14 mouse cellular contexts compared by ENCODE assay signal in the genomic region with DNA sequence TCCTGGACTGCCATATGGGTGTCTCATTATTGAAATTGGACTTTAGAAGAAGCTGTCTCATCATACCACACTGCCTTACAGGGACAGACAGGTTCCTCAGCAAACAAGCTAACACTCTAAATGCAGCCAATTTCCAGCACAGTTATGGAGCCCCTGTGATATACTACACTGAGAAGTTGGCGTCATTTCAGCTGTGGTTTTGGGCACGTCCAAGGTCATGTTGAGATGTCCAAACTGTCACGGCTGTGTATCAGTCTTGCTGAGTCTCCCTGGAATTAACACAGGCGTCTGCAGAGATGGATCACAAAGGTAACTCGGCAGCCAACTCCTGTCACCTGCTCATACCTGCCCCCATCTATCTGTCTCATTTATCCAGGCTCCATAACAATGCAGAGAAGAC.
A peak's percentile ranks its signal among the peaks of the same experiment; 100 is the strongest.
DNase-seq lines count a peak whose midpoint lies in the region.
"Had no signal": no experiment of that assay in that cellular context is flagged by ENCODE, and none has a peak within 500 bp of the region (broad histone marks: within the 10 kb centered on the region; RNA-seq: fewer than 3 reads in every experiment).

No protein-coding gene starts in this region.

- intact Hi-C loops in heart, postnatal 10 days (cut with DNase I): no loop called here

- DNase-seq in adrenal gland, adult (ENCODE audit: inconsistent age in 2 of 2, low spot score in 1 of 2): peak; percentile 4 to 30
- DNase-seq in adrenal gland, postnatal 14 days: no peak
- peak; percentile 10 to 13 for DNase-seq in adrenal gland, postnatal 36 days
- DNase-seq in adrenal gland, adult 18-20 months (ENCODE audit: low spot score in 2 of 2): no peak
- peak; percentile 47 for DNase-seq in cerebellum, adult 9-11 months
- DNase-seq in cerebellum, adult 11 months: no peak
- peak; percentile 49 for DNase-seq in heart, adult 11 months
- DNase-seq in heart, postnatal 10 days: no peak
- DNase-seq: adrenal gland, adult 8-10 months; gastrocnemius, postnatal 10 days; gastrocnemius, postnatal 36 days; heart, postnatal 36 days; kidney, adult 11 months; kidney, adult 8-10 months had no signal

Comparison
In these comparisons a context has a peak if more than half of its experiments do, and no peak if none do; other contexts are left out.
1. DNase-seq: peak in adrenal gland, adult (2 of 2), adrenal gland, postnatal 36 days (2 of 2), cerebellum, adult 9-11 months (single experiment) and heart, adult 11 months (single experiment); none in adrenal gland, postnatal 14 days (single experiment), adrenal gland, adult 18-20 months (0 of 2), cerebellum, adult 11 months (single experiment) and heart, postnatal 10 days (0 of 2).